Mouse (Mus musculus) granulocyte monocyte progenitor cell, adult 5-6 weeks (primary cell): ENCODE results near the gene Plcb3. TPM values are rescaled to one million over a fixed set of nuclear protein-coding genes. Genes with fewer than 3 reads are reported as not detected.
"Not testable (repeated sequence)": the region's sequence is repeated elsewhere in the genome, so short reads cannot be mapped to it uniquely, and the experiment has no call there.

Experiments
- ATAC-seq: replicated peaks from 2 replicates; pipeline ENCODE4 v1.8.0; 2016; ENCODE audit warnings: mild to moderate bottlenecking, moderate TSS enrichment, inconsistent platforms; ENCODE audit not compliant: poor library complexity, severe bottlenecking
- total RNA-seq, 2 experiments: library from RNA; stranded (forward) in 1 of 2; stranded (reverse) in 1 of 2; fragments of 200-712, 200-1000 nt in 1 of 2; fragments of >200 nt in 1 of 2; fragmentation: Nextera tagmentation in 1 of 2; gene quantifications; 2 replicates each; pipeline ENCODE4 v1.2.3; 2014 to 2017

Plcb3 gene
- total RNA-seq, 2 experiments from 2014 or later, result 8.0 to 10.9 TPM

GRCm38 (mm10) chr19:6992011-6992858 is 16.0 kb upstream of the Plcb3 start, which contains the start of gene Dnajc4:
TSS of gene Dnajc4 (minus strand) at chr19:6992572.
- peak; percentile 89 for ATAC-seq

- ATAC-seq, result not testable (repeated sequence)
Observed at GRCm38 (mm10) chr19:6991166-6991565, 14.9 kb upstream of the Plcb3 start.

- no peak for ATAC-seq
Observed at GRCm38 (mm10) chr19:6990712-6991111, 14.4 kb upstream of the Plcb3 start.

- no peak for ATAC-seq
Observed at GRCm38 (mm10) chr19:6989251-6989650, 13.0 kb upstream of the Plcb3 start.

GRCm38 (mm10) chr19:6987904-6988285 is 11.6 kb upstream of the Plcb3 start:
- no peak for ATAC-seq

GRCm38 (mm10) chr19:6987061-6987903 is 11.0 kb upstream of the Plcb3 start, which contains the start of gene Vegfb:
TSS of gene Vegfb (minus strand) at chr19:6987651.
- peak; percentile 61 for ATAC-seq

GRCm38 (mm10) chr19:6985951-6986708 is 9.9 kb upstream of the Plcb3 start:
- ATAC-seq, result no peak

GRCm38 (mm10) chr19:6985300-6985699 is 9.0 kb upstream of the Plcb3 start:
- no peak for ATAC-seq

- ATAC-seq, result no peak
Observed at GRCm38 (mm10) chr19:6983621-6984020, 7.4 kb upstream of the Plcb3 start.

- no peak for ATAC-seq
Observed at GRCm38 (mm10) chr19:6981465-6981864, 5.2 kb upstream of the Plcb3 start.

- peak; percentile 49 for ATAC-seq
Observed at GRCm38 (mm10) chr19:6980381-6981093, 4.3 kb upstream of the Plcb3 start, which contains the start of gene Fkbp2. TSS of gene Fkbp2 (minus strand) at chr19:6980501.

GRCm38 (mm10) chr19:6979486-6980380 is 3.5 kb upstream of the Plcb3 start:
- peak; percentile 77 for ATAC-seq

- no peak for ATAC-seq
Observed at GRCm38 (mm10) chr19:6979001-6979479, 2.8 kb upstream of the Plcb3 start.

- ATAC-seq, result no peak
Observed at GRCm38 (mm10) chr19:6978639-6978974, 2.3 kb upstream of the Plcb3 start.

GRCm38 (mm10) chr19:6977759-6978638 is 1.7 kb upstream of the Plcb3 start:
- ATAC-seq, result no peak

- ATAC-seq, result peak; percentile 56
Observed at GRCm38 (mm10) chr19:6974211-6975205, 1.8 kb downstream of the Plcb3 start, which contains the start of gene Ppp1r14b. TSS of gene Ppp1r14b (plus strand) at chr19:6974968.
